Mouse (Mus musculus): ENCODE measurements around the gene Chst8. TPM values are rescaled to one million over a fixed set of nuclear protein-coding genes. Genes with fewer than 3 reads are reported as not detected.

The Chst8 gene
- total RNA-seq, 2 experiments from 2014 or later = not detected

GRCm38 (mm10) chr7:34675120-34675790 is 137.3 kb downstream of the Chst8 start:
- ATAC-seq (replicated peaks; ENCODE audit: poor library complexity, severe bottlenecking) = no peak

DNA sequence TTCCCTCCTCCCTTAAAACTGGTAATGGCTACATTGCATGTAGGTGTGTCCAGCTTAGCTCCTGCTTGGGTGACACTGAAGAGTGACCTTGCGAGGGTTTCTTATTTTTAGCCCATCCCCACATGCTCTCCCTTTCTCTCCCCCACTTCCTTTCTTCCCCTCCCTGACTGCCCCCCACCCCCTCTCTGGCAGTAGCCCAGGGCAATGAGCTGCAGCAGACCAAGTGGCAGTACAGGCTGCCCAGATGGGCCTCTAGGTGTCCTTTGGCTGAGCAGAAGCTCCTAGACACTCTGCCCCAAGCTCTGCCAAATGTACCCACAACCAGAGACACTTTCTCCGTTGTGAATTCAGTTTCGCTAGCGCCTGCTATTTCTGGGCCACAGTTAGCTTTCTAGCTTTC is 139.6 kb downstream of the Chst8 start:
- ATAC-seq (replicated peaks; ENCODE audit: poor library complexity, severe bottlenecking) = no peak

DNA sequence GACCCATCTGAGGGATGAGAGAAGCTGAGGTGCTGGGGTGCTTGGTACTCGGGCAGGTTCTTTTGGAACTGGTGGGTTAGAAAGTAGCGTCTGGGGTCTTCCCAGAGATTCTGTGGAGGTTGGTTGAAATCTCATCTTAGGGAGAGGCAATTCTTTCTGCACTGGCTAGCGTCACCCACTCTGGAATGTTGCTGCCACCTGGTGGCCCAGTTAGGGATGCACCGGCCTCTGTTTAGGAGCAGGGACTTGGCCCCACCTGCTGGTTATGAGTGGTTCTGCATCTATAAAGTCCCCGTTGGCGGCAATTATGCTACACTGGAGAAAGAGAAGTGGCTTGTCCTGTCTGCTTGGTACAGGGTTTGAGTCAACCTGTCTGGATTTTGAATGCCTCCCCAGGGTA is 140.6 kb downstream of the Chst8 start:
- peak; percentile 95 for ATAC-seq (replicated peaks; ENCODE audit: poor library complexity, severe bottlenecking)

DNA sequence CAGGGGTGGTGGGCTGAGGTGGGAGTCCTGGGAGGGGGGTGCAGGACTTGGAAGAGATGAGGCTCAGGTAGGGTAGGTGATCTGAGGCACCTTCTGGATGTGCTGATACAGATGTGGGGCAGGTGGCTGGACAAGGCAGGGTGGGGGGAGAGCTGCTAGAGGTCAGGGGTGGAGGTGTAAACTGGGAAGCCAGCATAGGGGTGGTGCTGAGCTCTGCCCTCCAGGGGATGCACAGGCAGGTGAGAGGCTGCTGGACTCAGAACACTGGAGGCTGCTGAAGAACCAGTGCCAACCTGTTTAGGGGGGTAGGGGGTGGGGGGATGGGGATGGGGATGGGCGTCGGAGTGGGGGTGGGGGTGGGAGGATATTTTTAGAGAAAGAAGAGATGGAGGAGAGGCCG is 141.7 kb downstream of the Chst8 start:
- ATAC-seq (replicated peaks; ENCODE audit: poor library complexity, severe bottlenecking) = no peak

GRCm38 (mm10) chr7:34669336-34669735 is 143.2 kb downstream of the Chst8 start:
- no peak for ATAC-seq (replicated peaks; ENCODE audit: poor library complexity, severe bottlenecking)

DNA sequence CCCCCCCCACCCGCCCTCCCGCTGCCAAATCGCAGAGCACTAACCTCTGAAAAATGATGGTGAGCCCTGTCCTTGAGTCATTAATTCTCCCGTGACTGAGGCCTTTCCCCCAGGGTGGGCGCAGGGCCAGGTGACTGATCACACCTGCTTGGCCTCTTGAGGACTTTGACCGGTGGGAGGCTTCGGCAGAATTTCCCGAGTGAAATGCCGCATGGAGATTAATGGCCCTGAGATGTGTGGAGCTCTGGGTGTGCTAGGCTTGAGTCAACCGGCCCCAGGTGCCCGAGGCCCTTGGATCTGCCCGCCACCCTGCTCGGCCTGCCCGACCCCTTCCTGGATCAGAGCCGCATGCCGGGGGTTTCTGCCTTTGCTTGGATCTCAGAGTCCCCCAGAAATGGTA is 144.6 kb downstream of the Chst8 start:
- ATAC-seq (replicated peaks; ENCODE audit: poor library complexity, severe bottlenecking) = no peak

DNA sequence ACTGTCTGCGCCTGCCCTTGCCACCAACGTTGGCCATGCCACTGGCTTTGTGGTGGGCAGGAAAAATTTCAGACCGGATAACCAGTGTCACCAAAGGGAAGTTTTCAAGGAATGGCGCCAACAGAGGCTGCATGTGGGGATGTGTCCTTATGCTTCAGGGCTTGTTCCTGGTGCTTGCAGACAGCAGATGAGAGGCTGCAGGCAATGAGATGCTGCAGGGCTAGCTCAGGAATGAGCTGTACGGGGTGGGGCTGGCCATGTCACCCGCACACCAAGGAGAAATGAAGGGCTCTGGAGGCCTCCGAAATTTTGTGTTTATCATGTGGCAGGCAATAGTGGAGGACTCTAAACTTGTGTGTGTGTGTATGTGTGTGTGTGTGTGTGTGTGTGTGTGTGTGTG is 149.4 kb downstream of the Chst8 start:
- no peak for ATAC-seq (replicated peaks; ENCODE audit: poor library complexity, severe bottlenecking)

- ATAC-seq (replicated peaks; ENCODE audit: poor library complexity, severe bottlenecking) = no peak
Observed at GRCm38 (mm10) chr7:34662227-34662626, 150.3 kb downstream of the Chst8 start.

DNA sequence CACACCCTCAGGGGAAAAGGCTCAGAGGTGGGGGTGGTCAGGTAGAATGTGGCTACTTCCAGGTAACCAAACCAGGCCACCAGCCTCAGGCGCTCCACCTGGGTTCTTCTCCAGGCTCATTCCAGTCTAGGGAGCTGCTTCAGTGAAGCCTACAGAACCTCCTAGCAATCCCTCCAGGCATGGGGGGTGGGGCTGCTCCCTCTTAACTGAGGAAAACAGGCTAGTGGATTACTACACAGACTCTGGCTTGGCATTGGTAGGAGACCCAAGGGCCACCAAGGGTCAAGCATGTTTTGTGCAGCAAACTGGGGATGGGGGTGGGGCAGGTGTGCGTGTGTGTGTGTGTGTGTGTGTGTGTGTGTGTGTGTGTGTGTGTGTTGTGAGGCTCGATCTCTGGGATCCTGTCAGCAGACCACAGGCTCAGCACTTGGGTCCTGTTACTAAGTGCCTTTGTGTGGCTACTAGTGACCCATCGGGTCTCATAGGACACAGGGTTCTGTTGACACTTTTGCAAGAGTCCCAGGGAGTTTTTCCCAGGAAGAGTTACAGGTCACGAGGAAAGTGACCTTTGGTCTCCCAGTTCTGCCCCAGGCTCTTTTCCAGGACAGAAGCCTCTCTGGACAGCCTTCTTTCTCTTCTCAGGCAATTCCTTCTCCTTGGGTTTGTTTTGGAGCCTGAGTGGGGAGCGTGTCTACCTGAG is 153.0 kb downstream of the Chst8 start:
- ATAC-seq (replicated peaks; ENCODE audit: poor library complexity, severe bottlenecking) = no peak

DNA sequence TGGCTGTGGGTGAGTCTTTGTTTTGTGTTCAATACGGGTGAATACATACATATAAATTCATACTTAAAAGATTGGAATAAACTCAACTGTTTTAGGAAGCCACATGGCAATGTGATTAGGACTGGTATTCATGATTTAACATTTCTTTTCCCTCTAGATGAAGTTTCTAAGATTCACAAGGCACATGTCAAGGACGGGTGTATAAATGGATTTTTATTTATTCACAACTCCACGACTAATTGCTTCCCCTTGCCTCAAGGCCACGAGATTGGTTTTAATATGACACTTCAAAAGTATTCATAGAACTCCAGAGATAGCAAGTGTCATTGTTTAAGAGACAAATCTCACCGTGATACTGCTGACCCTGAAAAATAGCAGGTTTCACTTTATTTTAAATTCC is 155.9 kb downstream of the Chst8 start, which contains the start of gene Kctd15:
Kctd15 (minus strand) TSS at position 101 of the 400 bp plus-strand sequence.
- ATAC-seq (replicated peaks; ENCODE audit: poor library complexity, severe bottlenecking) = no peak

DNA sequence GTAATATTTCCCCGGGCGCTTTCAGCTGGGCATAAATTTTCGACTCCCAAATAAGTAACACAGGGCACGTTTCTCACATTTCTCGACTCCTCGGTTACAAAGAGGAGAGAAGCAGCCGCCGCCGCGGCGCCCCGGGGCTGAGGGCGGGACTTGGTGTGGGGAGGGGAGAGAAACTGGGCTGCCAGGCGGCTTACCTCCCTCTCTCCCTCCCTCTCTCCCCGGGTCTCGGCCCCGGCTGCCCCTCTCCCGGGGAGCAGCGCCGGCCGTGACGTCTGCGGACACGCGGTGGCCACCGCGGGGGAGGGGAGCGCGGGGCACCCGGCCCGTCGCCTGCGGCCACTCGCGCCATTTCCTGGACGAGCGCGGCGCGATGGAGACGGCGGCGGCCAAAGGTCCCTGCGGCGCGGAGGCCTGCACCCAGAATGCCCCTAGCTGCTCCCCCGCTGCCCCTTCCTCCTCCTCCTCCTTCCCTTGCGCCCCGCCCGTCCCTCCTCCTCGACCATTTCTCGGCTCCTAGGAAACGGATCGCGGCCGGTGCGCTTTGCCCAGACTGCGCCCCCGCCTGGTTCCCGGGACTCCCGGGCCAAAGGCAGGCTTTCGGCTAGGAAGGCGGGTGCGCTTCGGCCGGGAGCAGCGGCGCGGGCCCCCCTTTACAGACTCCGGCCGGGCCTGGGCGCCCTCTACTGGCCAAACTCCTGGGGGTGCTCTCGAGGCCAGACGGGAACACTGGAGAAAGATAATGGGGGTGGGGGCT is 157.2 kb downstream of the Chst8 start:
- ATAC-seq (replicated peaks; ENCODE audit: poor library complexity, severe bottlenecking) = peak; percentile 69

DNA sequence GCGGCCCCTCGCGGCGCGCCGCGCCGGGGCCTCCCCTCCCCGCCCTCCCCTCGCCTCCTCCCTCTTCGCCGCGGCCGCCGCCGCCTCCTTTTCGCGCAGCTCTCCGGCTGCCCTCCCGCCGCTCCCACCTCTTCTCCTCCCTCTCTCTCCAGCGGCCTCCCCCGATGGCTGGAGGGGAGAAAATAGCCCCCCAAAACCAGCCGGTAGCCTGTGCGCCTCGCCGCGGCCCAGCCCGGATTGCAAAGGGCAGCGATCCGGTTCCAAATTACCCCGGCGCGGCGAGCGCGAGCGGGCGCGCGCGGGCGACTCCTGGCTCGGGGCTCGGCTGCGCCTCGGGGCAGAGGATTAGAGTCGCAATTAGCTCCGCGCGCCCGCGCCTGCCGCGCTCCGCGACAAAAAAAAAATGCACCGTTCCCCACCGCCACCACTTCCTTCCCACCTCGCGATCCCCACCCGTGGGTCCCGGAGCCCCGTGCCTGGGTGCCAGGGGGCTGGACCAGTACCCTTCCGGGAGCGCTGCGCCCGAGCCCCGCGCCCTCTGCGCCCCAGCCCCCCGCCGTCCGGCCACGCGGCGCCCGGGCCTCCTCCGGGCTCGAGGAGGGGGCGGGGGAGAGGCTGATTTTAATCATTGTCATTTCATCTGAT is 157.9 kb downstream of the Chst8 start:
- peak; percentile 12; the same call in 1 of the 2 replicates for ATAC-seq (replicated peaks; ENCODE audit: poor library complexity, severe bottlenecking)

DNA sequence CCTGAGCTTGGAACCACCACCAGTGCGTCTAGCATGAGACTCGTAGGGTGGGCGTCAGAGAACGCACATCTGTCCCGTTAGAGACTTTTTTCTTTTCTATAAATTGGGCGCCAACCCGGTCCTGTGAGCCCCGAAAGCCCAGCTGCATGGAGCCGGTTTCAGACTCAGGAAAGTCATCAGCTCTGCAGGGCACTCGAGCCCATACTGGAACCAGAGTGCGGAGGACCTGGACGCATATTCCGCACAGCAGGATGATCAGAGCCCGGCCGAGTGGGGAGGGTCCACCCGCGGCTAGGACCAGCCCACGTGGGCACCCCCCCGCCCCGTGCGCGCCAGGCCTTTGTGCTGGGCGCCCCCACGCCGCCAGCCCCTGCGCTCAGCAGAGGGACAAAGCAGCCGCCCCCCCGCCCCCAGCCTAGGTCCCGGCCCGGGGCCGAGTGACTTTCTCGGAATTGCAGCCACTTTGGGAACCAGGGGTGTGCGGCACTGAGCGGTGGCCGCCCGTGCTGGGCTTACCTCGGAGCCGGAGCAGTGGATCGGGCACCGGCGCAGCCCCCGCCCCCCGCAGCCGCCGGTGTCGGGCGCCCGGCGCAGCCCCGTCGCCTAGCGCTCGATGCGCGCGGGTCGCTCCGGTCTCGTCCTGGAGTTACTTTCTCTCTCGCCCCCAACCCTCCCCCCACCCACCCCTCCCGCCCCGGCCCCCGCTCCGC is 158.6 kb downstream of the Chst8 start:
- ATAC-seq (replicated peaks; ENCODE audit: poor library complexity, severe bottlenecking) = no peak

- no peak for ATAC-seq (replicated peaks; ENCODE audit: poor library complexity, severe bottlenecking)
Observed at GRCm38 (mm10) chr7:34652751-34653502, 159.6 kb downstream of the Chst8 start.

DNA sequence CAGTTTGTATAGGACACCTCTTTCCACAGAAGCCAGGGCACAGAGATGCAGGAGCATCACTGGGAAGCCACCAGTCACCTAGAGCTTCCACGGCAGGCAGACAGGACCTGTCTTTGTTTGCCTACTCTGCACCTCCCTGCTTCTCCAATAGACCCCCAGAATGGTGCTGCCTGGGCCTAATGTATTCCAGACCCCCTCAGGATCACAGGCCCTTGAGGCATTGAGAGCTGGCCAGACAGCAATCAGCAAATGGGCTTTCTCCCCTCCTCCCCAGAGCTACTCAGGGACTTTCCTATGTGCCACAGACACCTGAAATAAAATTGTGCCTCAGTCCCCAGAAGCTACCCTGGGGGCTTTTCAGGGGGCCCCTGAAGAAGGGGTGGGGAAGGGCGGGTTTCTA is 161.1 kb downstream of the Chst8 start:
- ATAC-seq (replicated peaks; ENCODE audit: poor library complexity, severe bottlenecking) = no peak

- 0 out of 2 replicates have a peak, but pooled peaks have one; percentile 20 for ATAC-seq (replicated peaks; ENCODE audit: poor library complexity, severe bottlenecking)
Observed at GRCm38 (mm10) chr7:34647052-34647451, 165.5 kb downstream of the Chst8 start.

- no peak for ATAC-seq (replicated peaks; ENCODE audit: poor library complexity, severe bottlenecking)
Observed at GRCm38 (mm10) chr7:34646144-34646795, 166.2 kb downstream of the Chst8 start.

GRCm38 (mm10) chr7:34645623-34646022 is 166.9 kb downstream of the Chst8 start:
- ATAC-seq (replicated peaks; ENCODE audit: poor library complexity, severe bottlenecking) = no peak

- no peak for ATAC-seq (replicated peaks; ENCODE audit: poor library complexity, severe bottlenecking)
Observed at GRCm38 (mm10) chr7:34644591-34644990, 167.9 kb downstream of the Chst8 start.

Measured in granulocyte monocyte progenitor cell, adult 5-6 weeks (primary cell).